Mouse (Mus musculus): ENCODE data around the gene Hdac9. TPM values are rescaled to one million over a fixed set of nuclear protein-coding genes. Genes with fewer than 3 reads are reported as not detected.
A peak's percentile ranks its signal among the peaks of the same experiment; 100 is the strongest.

The Hdac9 gene
- polyA plus RNA-seq, 1 experiment from 2014 or later = 9.6 TPM

DNA sequence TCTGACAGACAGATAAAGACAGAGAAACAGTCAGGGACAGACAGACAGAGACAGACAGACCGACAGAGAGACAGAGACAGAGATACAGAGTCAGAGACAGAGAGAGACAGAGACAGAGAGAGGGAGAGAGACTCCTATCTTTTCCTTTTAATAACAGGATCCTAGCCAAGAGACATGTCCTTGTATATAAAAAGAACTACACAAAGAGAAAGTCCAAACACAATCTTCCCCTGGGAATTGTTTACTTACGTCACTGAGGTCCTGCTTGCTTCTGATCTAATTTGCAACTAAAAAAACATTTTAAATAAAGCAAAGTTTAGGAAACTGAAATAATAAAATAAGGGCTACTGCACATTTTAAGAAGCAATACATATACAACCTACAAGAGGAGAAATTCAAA lies 119.5 kb downstream of the Hdac9 start:
- H3K27ac ChIP-seq (ENCODE audit: low read depth, low read length) = no peak overlapping the region
- no peak overlapping the region for H3K9ac ChIP-seq (ENCODE audit: low read length)
- H3K4me3 ChIP-seq (ENCODE audit: low read depth, low read length) = no peak overlapping the region
- H3K27me3 ChIP-seq (replicated peaks; ENCODE audit: control insufficient read depth, insufficient read depth, low read length) = no peaks in the 10 kb centered on the region
- DNase-seq (ENCODE audit: low spot score) = peak; percentile 42
- no peak for ATAC-seq
- no peaks in the 10 kb centered on the region for H3K36me3 ChIP-seq (ENCODE audit: control insufficient read depth, insufficient read depth, low read length)
- WGBS = 57% methylated on average over 2 of the region's 2 CpGs
- H3K4me1 ChIP-seq (ENCODE audit: control insufficient read depth, insufficient read depth, low read length) = no peaks in the 10 kb centered on the region
- no peaks in the 10 kb centered on the region for H3K9me3 ChIP-seq (replicated peaks; ENCODE audit: control insufficient read depth, low read length)
- no peak overlapping the region for H3K4me2 ChIP-seq (ENCODE audit: low read length)

DNA sequence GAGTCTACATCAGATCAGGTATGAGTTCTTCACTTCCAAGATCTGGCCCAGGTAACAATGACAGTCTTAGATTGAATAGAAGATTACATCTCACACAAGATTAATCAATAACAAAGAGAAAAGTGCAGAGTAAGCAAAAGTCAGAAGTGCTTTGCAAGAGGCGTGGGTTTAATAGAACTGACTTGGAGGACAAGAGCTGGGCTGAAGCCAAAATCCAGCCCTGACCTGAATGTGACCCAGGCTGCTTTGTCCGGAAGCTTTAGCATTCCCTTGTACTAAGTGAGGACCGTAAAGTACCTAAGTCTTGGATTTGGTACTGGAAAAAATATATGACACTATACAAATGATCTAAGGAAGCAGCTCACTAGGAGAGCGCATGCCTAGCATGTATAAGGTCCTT lies 121.4 kb downstream of the Hdac9 start:
- DNase-seq (ENCODE audit: low spot score) (no peak), ATAC-seq (no peak)
- Histone ChIP-seq H3K4me3 (ENCODE audit: low read depth, low read length) (no peak overlapping the region), H3K9ac (ENCODE audit: low read length) (no peak overlapping the region), H3K4me1 (ENCODE audit: control insufficient read depth, insufficient read depth, low read length) (no peaks in the 10 kb centered on the region), H3K27me3 (replicated peaks; ENCODE audit: control insufficient read depth, insufficient read depth, low read length) (no peaks in the 10 kb centered on the region), H3K36me3 (ENCODE audit: control insufficient read depth, insufficient read depth, low read length) (no peaks in the 10 kb centered on the region), H3K4me2 (ENCODE audit: low read length) (no peak overlapping the region), H3K9me3 (replicated peaks; ENCODE audit: control insufficient read depth, low read length) (no peaks in the 10 kb centered on the region), H3K27ac (ENCODE audit: low read depth, low read length) (no peak overlapping the region)
- WGBS = 63% methylated on average over 4 of the region's 4 CpGs

DNA sequence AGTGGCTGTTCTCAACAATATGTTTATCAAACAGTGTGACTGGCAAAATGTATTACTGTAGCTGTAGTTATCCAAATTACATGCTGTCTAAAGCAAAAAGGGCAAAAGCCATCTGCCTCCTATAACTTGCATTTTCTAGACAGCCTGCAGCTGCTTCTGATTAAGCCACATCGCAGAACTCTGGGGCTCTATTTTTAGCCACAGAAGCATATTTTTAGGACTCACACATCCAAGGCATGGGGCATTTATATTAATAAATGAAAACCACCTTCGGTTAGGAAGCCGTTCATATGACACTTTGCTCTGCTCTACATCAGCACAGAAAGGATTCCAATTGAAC lies 124.8 kb downstream of the Hdac9 start:
- WGBS = 69% methylated on average over 3 of the region's 3 CpGs
- no peak for ATAC-seq
- peak; percentile 31 for DNase-seq (ENCODE audit: low spot score)
- Histone ChIP-seq H3K9me3 (replicated peaks; ENCODE audit: control insufficient read depth, low read length) (no peaks in the 10 kb centered on the region), H3K4me3 (ENCODE audit: low read depth, low read length) (no peak overlapping the region), H3K4me2 (ENCODE audit: low read length) (no peak overlapping the region), H3K4me1 (ENCODE audit: control insufficient read depth, insufficient read depth, low read length) (no peaks in the 10 kb centered on the region), H3K36me3 (ENCODE audit: control insufficient read depth, insufficient read depth, low read length) (no peaks in the 10 kb centered on the region), H3K9ac (ENCODE audit: low read length) (no peak overlapping the region), H3K27ac (ENCODE audit: low read depth, low read length) (no peak overlapping the region), H3K27me3 (replicated peaks; ENCODE audit: control insufficient read depth, insufficient read depth, low read length) (no peaks in the 10 kb centered on the region)

DNA sequence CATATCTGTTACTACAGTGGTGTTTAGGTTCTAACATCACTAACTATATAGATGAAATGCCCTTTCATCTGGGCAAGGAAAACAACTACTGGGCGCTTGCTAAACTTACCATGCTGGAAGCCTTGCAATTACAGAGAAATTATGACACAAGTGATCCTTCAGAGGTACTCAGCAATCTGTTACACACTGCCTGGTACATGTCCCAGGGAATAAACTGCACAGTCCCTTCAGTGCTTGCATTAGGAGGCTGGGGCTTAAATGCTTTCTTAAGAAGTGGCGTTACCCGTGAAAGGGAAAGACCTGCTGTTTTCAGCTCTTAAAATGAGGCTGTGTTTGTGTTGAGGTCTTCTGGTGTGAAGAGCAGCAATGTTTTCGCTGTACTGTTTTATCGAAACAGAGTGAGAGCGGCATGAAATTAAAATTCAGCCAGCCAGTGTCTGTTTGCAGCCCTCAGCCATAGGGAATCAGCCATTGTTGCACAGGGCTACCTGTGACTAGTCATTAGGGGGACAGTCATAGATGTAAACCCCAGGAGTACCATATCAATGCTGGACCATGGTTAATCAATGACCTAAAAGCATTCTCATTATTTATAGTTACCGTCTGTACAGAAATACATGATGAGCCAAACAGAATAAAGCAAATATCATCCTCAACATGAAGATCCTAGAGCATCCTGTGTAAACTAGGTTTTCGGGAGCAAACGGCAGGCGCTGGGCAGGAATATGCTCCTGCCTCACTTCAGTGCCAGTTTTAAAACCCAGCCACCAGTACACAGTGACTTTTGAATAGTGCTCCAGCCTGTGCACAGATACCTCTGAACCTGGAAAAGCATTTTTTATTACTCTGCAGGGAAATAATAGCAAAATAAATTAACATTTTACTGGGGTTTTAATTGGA lies 125.4 kb downstream of the Hdac9 start:
- peak; percentile 28; the same call in 1 of the 2 replicates for ATAC-seq

DNA sequence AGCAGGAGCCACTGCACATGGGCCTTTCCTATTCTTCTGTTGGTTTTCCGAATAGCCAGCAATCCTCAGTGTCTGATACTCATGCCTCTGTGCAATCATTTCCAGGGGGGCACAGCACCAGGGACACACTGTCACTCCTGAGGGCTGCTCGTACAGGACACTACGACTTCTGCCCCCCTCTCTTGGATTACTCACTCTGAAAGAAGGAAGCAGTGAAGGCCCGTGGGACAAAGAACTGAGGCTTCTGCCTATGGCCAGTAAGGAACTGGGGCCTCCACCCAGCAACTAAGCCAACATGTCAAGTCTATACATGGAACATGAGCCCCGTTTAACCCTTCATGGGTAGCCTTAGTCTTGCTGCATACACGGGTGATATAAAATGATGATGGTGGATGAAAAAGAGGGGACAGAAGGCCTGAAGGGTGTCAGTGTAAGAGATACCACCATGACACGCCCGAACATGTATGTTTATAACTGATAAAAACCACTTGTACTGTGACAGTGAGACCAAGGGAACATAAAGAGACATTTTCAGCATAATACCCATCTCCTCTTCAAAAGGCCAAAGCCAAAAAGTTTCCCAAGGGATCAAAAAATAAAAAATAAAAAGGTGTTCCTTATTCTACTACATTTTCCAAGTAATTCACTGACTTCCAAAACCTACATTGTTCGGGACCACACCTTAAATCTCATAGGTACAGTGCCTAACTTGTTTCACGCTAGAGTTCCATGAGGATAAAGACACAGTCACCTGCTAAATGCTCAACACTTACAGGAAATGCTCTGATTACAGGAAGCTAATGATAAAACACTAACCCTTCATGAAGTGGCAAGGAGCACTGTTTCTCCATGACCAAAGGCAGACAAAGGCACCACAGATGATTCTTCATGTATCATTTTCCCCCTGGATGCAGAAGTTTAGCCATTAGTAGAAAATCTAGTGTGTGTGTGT lies 127.6 kb downstream of the Hdac9 start:
- H3K36me3 ChIP-seq (ENCODE audit: control insufficient read depth, insufficient read depth, low read length) = no peaks in the 10 kb centered on the region
- no peak overlapping the region for H3K4me2 ChIP-seq (ENCODE audit: low read length)
- H3K27me3 ChIP-seq (replicated peaks; ENCODE audit: control insufficient read depth, insufficient read depth, low read length) = no peaks in the 10 kb centered on the region
- DNase-seq (ENCODE audit: low spot score) (no peak), ATAC-seq (no peak)
- H3K4me3 ChIP-seq (ENCODE audit: low read depth, low read length) = no peak overlapping the region
- WGBS = 89% methylated on average over 10 of the region's 10 CpGs
- no peaks in the 10 kb centered on the region for H3K4me1 ChIP-seq (ENCODE audit: control insufficient read depth, insufficient read depth, low read length)
- H3K9ac ChIP-seq (ENCODE audit: low read length) = no peak overlapping the region
- no peak overlapping the region for H3K27ac ChIP-seq (ENCODE audit: low read depth, low read length)
- H3K9me3 ChIP-seq (replicated peaks; ENCODE audit: control insufficient read depth, low read length) = no peaks in the 10 kb centered on the region

More for the DNA sequence above, 125.4 kb downstream of the Hdac9 start:
- no peaks in the 10 kb centered on the region for H3K27me3 ChIP-seq (replicated peaks; ENCODE audit: control insufficient read depth, insufficient read depth, low read length)
- no peak overlapping the region for H3K27ac ChIP-seq (ENCODE audit: low read depth, low read length)
- H3K4me2 ChIP-seq (ENCODE audit: low read length) = no peak overlapping the region
- H3K4me1 ChIP-seq (ENCODE audit: control insufficient read depth, insufficient read depth, low read length) = no peaks in the 10 kb centered on the region
- WGBS = 76% methylated on average over 10 of the region's 10 CpGs
- H3K9me3 ChIP-seq (replicated peaks; ENCODE audit: control insufficient read depth, low read length) = no peaks in the 10 kb centered on the region
- no peak for DNase-seq (ENCODE audit: low spot score)
- no peak overlapping the region for H3K4me3 ChIP-seq (ENCODE audit: low read depth, low read length)
- H3K9ac ChIP-seq (ENCODE audit: low read length) = no peak overlapping the region
- H3K36me3 ChIP-seq (ENCODE audit: control insufficient read depth, insufficient read depth, low read length) = no peaks in the 10 kb centered on the region

DNA sequence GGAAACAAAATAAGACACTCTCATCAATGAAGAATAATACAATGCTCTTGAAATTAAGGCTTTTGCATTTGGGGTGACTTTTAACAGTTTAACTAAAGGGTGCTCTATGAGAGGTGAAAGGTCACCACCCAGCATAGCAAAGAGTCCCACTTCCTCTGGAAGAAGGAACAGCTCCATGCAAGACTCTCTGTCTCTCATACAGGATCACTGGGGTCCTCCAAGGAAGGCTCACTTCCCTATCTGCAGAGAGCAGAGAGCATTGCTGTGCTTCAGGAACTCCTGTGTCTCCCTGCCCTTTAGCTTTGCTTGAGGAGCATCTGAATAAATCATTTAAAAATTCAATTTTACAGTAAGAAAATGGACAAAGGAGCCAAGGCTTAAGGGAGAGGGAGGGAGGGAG lies 129.5 kb downstream of the Hdac9 start:
- ATAC-seq (no peak), DNase-seq (ENCODE audit: low spot score) (no peak)
- no peak overlapping the region for H3K4me2 ChIP-seq (ENCODE audit: low read length)
- no peaks in the 10 kb centered on the region for H3K4me1 ChIP-seq (ENCODE audit: control insufficient read depth, insufficient read depth, low read length)
- no peak overlapping the region for H3K4me3 ChIP-seq (ENCODE audit: low read depth, low read length)
- H3K9me3 ChIP-seq (replicated peaks; ENCODE audit: control insufficient read depth, low read length) = no peaks in the 10 kb centered on the region
- no peaks in the 10 kb centered on the region for H3K27me3 ChIP-seq (replicated peaks; ENCODE audit: control insufficient read depth, insufficient read depth, low read length)
- H3K36me3 ChIP-seq (ENCODE audit: control insufficient read depth, insufficient read depth, low read length) = no peaks in the 10 kb centered on the region
- no peak overlapping the region for H3K9ac ChIP-seq (ENCODE audit: low read length)
- H3K27ac ChIP-seq (ENCODE audit: low read depth, low read length) = no peak overlapping the region

DNA sequence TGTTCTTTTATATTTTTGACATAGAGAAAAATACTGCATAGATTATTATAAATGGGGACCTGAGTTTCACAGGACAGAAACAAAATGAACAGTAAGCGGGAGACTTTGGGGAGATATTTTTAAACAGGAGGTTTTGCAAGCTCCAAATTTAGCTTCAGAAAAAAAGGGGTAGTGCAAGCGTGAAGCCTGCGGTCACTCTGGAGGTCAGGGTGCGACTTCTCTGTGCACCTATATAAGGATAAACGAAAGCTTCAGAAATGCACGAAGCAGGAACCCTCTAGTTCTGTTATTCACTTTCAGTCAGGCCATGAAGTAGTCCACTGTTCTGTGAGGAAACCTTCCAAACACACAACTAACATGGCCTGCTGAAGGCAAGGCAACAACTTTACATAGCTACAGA lies 133.3 kb downstream of the Hdac9 start:
- Histone ChIP-seq H3K27me3 (replicated peaks; ENCODE audit: control insufficient read depth, insufficient read depth, low read length) (no peaks in the 10 kb centered on the region), H3K9me3 (replicated peaks; ENCODE audit: control insufficient read depth, low read length) (no peaks in the 10 kb centered on the region), H3K4me3 (ENCODE audit: low read depth, low read length) (no peak overlapping the region), H3K4me2 (ENCODE audit: low read length) (no peak overlapping the region), H3K36me3 (ENCODE audit: control insufficient read depth, insufficient read depth, low read length) (no peaks in the 10 kb centered on the region), H3K27ac (ENCODE audit: low read depth, low read length) (no peak overlapping the region), H3K9ac (ENCODE audit: low read length) (no peak overlapping the region), H3K4me1 (ENCODE audit: control insufficient read depth, insufficient read depth, low read length) (no peaks in the 10 kb centered on the region)
- WGBS = 94% methylated on average over 6 of the region's 6 CpGs
- DNase-seq (ENCODE audit: low spot score) (no peak), ATAC-seq (no peak)

DNA sequence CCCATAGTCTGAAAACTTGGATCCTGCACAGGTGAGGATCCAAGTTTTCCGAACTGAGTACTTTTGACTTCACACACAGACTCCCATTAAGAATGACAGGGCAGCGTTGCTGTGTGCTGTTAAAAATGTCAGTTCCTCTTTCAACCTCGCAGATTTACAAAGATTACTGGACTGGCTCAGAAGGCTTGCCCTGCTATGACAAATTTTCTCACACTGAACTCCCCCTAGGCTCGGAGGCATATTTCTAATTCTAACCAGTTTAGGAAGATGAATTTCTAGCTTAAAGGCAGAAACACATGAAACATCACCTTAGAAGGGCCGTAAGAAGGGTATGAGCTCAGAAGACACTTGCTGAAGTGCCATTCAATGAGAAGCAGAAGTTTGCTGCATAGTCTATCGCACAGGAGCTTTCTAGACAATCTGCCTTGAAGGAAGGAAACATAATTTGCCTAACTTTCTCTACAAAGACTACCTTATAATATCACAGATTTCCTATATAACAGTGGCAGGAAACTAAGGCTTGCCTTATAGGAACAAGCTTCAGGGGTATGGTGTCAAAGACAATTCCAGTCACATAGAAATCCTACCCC lies 137.4 kb downstream of the Hdac9 start:
- 92% methylated on average over 6 of the region's 6 CpGs for WGBS
- H3K4me1 ChIP-seq (ENCODE audit: control insufficient read depth, insufficient read depth, low read length) = no peaks in the 10 kb centered on the region
- H3K4me2 ChIP-seq (ENCODE audit: low read length) = no peak overlapping the region
- H3K27me3 ChIP-seq (replicated peaks; ENCODE audit: control insufficient read depth, insufficient read depth, low read length) = no peaks in the 10 kb centered on the region
- ATAC-seq (no peak), DNase-seq (ENCODE audit: low spot score) (no peak)
- no peak overlapping the region for H3K27ac ChIP-seq (ENCODE audit: low read depth, low read length)
- no peaks in the 10 kb centered on the region for H3K36me3 ChIP-seq (ENCODE audit: control insufficient read depth, insufficient read depth, low read length)
- H3K9ac ChIP-seq (ENCODE audit: low read length) = no peak overlapping the region
- no peaks in the 10 kb centered on the region for H3K9me3 ChIP-seq (replicated peaks; ENCODE audit: control insufficient read depth, low read length)
- no peak overlapping the region for H3K4me3 ChIP-seq (ENCODE audit: low read depth, low read length)

All from forebrain, embryonic 14.5 days (tissue).